Mouse (Mus musculus) kidney, postnatal 0 days (tissue): Measurements from ENCODE around the gene Ppp1r14a. TPM values are rescaled to one million over a fixed set of nuclear protein-coding genes. Genes with fewer than 3 reads are reported as not detected.

Source experiments
- ATAC-seq: fragments of 200-750 bp; cut with Nextera tagmentation; replicated peaks from 2 replicates; pipeline ENCODE4 v1.8.0; 2017; ENCODE audit warnings: low read depth, moderate number of reproducible peaks, moderate TSS enrichment, moderate library complexity; ENCODE audit not compliant: low FRiP score
- DNase-seq: peaks from one replicate; pipeline ENCODE4 v3.0.0-alpha.2; 2016; ENCODE audit warnings: low spot score
- H3K27ac ChIP-seq: fragments of 300-500 bp; sonication (generic); 2 replicates; pipeline ENCODE4 v1.5.1; 2014; ENCODE audit warnings: mild to moderate bottlenecking
- H3K27me3 ChIP-seq: fragments of 300-500 bp; sonication (generic); 2 replicates; pipeline ENCODE4 v1.6.1; 2014; ENCODE audit warnings: low read length, mixed read lengths; ENCODE audit not compliant: insufficient read depth
- H3K36me3 ChIP-seq: fragments of 300-500 bp; sonication (generic); 2 replicates; pipeline ENCODE4 v1.6.1; 2014; ENCODE audit warnings: low read length, mixed read lengths; ENCODE audit not compliant: insufficient read depth
- H3K4me1 ChIP-seq: fragments of 300-500 bp; sonication (generic); replicated peaks from 2 replicates; pipeline ENCODE4 v1.6.1; 2014; ENCODE audit warnings: antibody characterized with exemption, low read length, mixed read lengths; ENCODE audit not compliant: insufficient read depth
- H3K4me2 ChIP-seq: fragments of 300-500 bp; sonication (generic); 2 replicates; pipeline ENCODE4 v1.6.1; 2014; ENCODE audit warnings: mild to moderate bottlenecking, low read length, moderate library complexity, mixed read lengths
- H3K4me3 ChIP-seq: fragments of 300-500 bp; sonication (generic); replicated peaks from 2 replicates; pipeline ENCODE4 v1.5.1; 2014; ENCODE audit warnings: low read depth, low read length
- H3K9ac ChIP-seq: fragments of 300-500 bp; sonication (generic); 2 replicates; pipeline ENCODE4 v1.6.1; 2014; ENCODE audit warnings: low read depth, low read length
- H3K9me3 ChIP-seq: fragments of 300-500 bp; sonication (generic); replicated peaks from 2 replicates; pipeline ENCODE4 v1.6.1; 2016; ENCODE audit warnings: low read length, inconsistent platforms, mixed read lengths
- CTCF ChIP-seq: IDR thresholded peaks from 2 replicates; pipeline ENCODE4 v1.5.1; 2016; ENCODE audit warnings: antibody characterized with exemption, low read depth, mild to moderate bottlenecking, moderate library complexity
- WGBS: fragments of 180-500 bp; shearing (Covaris S2); extraction: QIAGEN DNeasy Blood & Tissue Kit; methylation state at CpG from one replicate; pipeline ENCODE4 v1.1.7; 2014; 5-methylcytosine and 5-hydroxymethylcytosine counted together
- polyA plus RNA-seq: library from polyadenylated mRNA; unstranded; fragments of >200 nt; fragmentation: Nextera tagmentation; extraction: Ambion mirVana; gene quantifications from 2 replicates; pipeline ENCODE4 v1.2.1, GENCODE M21; 2015

Gene Ppp1r14a
- polyA plus RNA-seq, 1 experiment from 2014 or later: 25.0 TPM

- H3K27ac ChIP-seq: no peak overlapping the region
- H3K36me3 ChIP-seq: no peaks in the 10 kb centered on the region
- ATAC-seq (no peak), DNase-seq (no peak)
- TF ChIP-seq CTCF: no peak
- 0 out of 2 replicates have a peak, but pooled peaks cover 4% of the 10 kb centered on the region for H3K27me3 ChIP-seq
- no peak overlapping the region for H3K9ac ChIP-seq
- H3K9me3 ChIP-seq: no peaks in the 10 kb centered on the region
- no peak overlapping the region for H3K4me2 ChIP-seq
- WGBS: 27% methylated on average over 9 of the region's 9 CpGs
- peaks cover 15% of the 10 kb centered on the region for H3K4me1 ChIP-seq
- no peak overlapping the region for H3K4me3 ChIP-seq
Observed at GRCm38 (mm10) chr7:29313051-29313450, 23.9 kb downstream of the Ppp1r14a start.

- Histone ChIP-seq H3K9ac (no peak overlapping the region), H3K27ac (no peak overlapping the region), H3K27me3 (0 out of 2 replicates have a peak, but pooled peaks cover 4% of the 10 kb centered on the region), H3K4me2 (no peak overlapping the region), H3K4me3 (no peak overlapping the region), H3K36me3 (no peaks in the 10 kb centered on the region), H3K4me1 (peaks cover 16% of the 10 kb centered on the region), H3K9me3 (no peaks in the 10 kb centered on the region)
- TF ChIP-seq CTCF: no peak
- WGBS: 48% methylated on average over 9 of the region's 9 CpGs
- ATAC-seq (no peak), DNase-seq (no peak)
Observed at GRCm38 (mm10) chr7:29313572-29314261, 24.6 kb downstream of the Ppp1r14a start.

- no peaks in the 10 kb centered on the region for H3K36me3 ChIP-seq
- H3K9ac ChIP-seq: no peak overlapping the region
- no peak overlapping the region for H3K4me2 ChIP-seq
- H3K4me3 ChIP-seq: no peak overlapping the region
- no peaks in the 10 kb centered on the region for H3K9me3 ChIP-seq
- WGBS: 78% methylated on average over 13 of the region's 13 CpGs
- ATAC-seq: no peak; the same call in 1 of the 2 replicates
- no peaks in the 10 kb centered on the region for H3K27me3 ChIP-seq
- no peak for DNase-seq
- H3K4me1 ChIP-seq: peaks cover 23% of the 10 kb centered on the region
- H3K27ac ChIP-seq: no peak overlapping the region
- TF ChIP-seq CTCF: no peak
Observed at GRCm38 (mm10) chr7:29314844-29315628, 25.9 kb downstream of the Ppp1r14a start.

- no peak for DNase-seq
- no peak for TF ChIP-seq CTCF
- Histone ChIP-seq H3K4me1 (peaks cover 23% of the 10 kb centered on the region), H3K36me3 (no peaks in the 10 kb centered on the region), H3K4me3 (no peak overlapping the region), H3K27ac (no peak overlapping the region), H3K4me2 (no peak overlapping the region), H3K9ac (no peak overlapping the region), H3K27me3 (no peaks in the 10 kb centered on the region), H3K9me3 (no peaks in the 10 kb centered on the region)
- WGBS: 67% methylated on average over 15 of the region's 17 CpGs
- no peak for ATAC-seq
Observed at GRCm38 (mm10) chr7:29316137-29316734, 27.1 kb downstream of the Ppp1r14a start.

GRCm38 (mm10) chr7:29316976-29317375 is 27.9 kb downstream of the Ppp1r14a start:
- DNase-seq (no peak), ATAC-seq (no peak)
- 7% methylated on average over 10 of the region's 10 CpGs for WGBS
- Histone ChIP-seq H3K4me2 (no peak overlapping the region), H3K4me3 (no peak overlapping the region), H3K9ac (peak overlapping the region; percentile 23; the same call in 1 of the 2 replicates), H3K36me3 (0 out of 2 replicates have a peak, but pooled peaks cover under 1% of the 10 kb centered on the region), H3K9me3 (no peaks in the 10 kb centered on the region), H3K27me3 (no peaks in the 10 kb centered on the region), H3K27ac (no peak overlapping the region), H3K4me1 (peaks cover 23% of the 10 kb centered on the region)
- 0 out of 2 replicates have a peak, but pooled peaks have one; percentile 14 for TF ChIP-seq CTCF

GRCm38 (mm10) chr7:29317558-29317957 is 28.4 kb downstream of the Ppp1r14a start:
- H3K36me3 ChIP-seq: 0 out of 2 replicates have a peak, but pooled peaks cover 7% of the 10 kb centered on the region
- H3K4me2 ChIP-seq: 0 out of 2 replicates have a peak overlapping the region, but pooled peaks have one; percentile 7
- 0% methylated on average over 2 of the region's 2 CpGs for WGBS
- TF ChIP-seq CTCF: no peak
- H3K4me3 ChIP-seq: no peak overlapping the region
- H3K9ac ChIP-seq: peak overlapping the region; percentile 23; the same call in 1 of the 2 replicates
- DNase-seq: peak; percentile 62
- no peaks in the 10 kb centered on the region for H3K9me3 ChIP-seq
- peak; percentile 33; the same call in 1 of the 2 replicates for ATAC-seq
- H3K27me3 ChIP-seq: no peaks in the 10 kb centered on the region
- H3K27ac ChIP-seq: no peak overlapping the region
- peaks cover 23% of the 10 kb centered on the region for H3K4me1 ChIP-seq
